Mouse (Mus musculus) lung, adult 2 months (tissue): ENCODE measurements at regions not wholly inside any gene's neighbourhood (a gene's known extent, or its start where the extent isn't known, plus 50 kb on each side); places are given as distances from the start of the nearest gene placed in this dataset.

ENCODE experiments used
- CTCF ChIP-seq: fragments of 200-500 bp; IDR thresholded peaks from 2 replicates; pipeline ENCODE4 v1.5.1; 2011; ENCODE audit warnings: mild to moderate bottlenecking, low read length, control low read depth; ENCODE audit not compliant: insufficient read depth
- POLR2A ChIP-seq: fragments of 200-500 bp; IDR thresholded peaks from 2 replicates; pipeline ENCODE4 v1.6.1; 2011; ENCODE audit warnings: low read depth, mild to moderate bottlenecking, control low read depth, low read length, borderline replicate concordance; ENCODE audit errors: extremely low read depth

DNA sequence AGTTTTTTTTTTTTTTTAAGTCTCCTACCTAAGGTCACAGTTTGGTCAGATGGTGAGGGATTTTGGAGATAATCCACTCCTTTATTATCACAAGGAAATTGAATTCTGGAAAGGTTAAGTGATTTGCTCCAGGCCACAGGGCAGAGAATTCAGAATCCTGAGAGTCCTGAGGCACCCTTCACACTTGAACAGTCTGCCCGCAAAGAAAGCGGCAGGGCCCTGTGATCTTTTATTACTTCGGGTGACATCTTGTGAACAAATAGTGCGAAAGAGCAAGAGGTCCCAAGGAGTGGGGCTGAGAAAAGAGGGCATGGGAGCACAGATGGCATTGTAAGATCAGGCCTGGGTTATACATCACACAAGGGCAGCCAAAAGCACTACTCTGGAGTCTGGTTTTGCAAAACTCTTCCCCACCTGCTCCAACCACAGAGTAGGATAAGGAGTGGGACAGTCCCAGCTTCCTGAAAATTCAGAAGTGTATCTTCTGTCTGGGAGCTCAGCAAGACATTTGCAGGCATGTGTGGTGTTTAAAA, 150.5 kb upstream of the Wdr11 start:
- TF ChIP-seq POLR2A, result no peak
- no peak for TF ChIP-seq CTCF
